Mouse (Mus musculus): ENCODE measurements around the gene Gsta4.
"Not testable (repeated sequence)": the region's sequence is repeated elsewhere in the genome, so short reads cannot be mapped to it uniquely, and the experiment has no call there.

Gsta4 gene

GRCm38 (mm10) chr9:78228122-78228521 is 45.5 kb downstream of the Gsta4 start:
- DNase-seq (ENCODE audit: inconsistent age in 2 of 2, low spot score in 1 of 2): no peak

- DNase-seq (ENCODE audit: inconsistent age in 2 of 2, low spot score in 1 of 2): peak; percentile 42 to 74
These were observed 47.1 kb downstream of the Gsta4 start for GRCm38 (mm10) chr9:78229658-78230057.

GRCm38 (mm10) chr9:78230461-78230860 is 47.9 kb downstream of the Gsta4 start, which contains the start of gene Gsta1:
Gsta1 (plus strand) TSS chr9:78230656.
- DNase-seq (ENCODE audit: inconsistent age in 2 of 2, low spot score in 1 of 2): not testable (repeated sequence)

- DNase-seq (ENCODE audit: inconsistent age in 2 of 2, low spot score in 1 of 2): not testable (repeated sequence)
These were observed 50.6 kb downstream of the Gsta4 start for GRCm38 (mm10) chr9:78233121-78233695.

- peak; percentile 17 to 78 for DNase-seq (ENCODE audit: inconsistent age in 2 of 2, low spot score in 1 of 2)
These were observed 73.3 kb downstream of the Gsta4 start for GRCm38 (mm10) chr9:78255683-78256470.

GRCm38 (mm10) chr9:78256914-78257313 is 74.3 kb downstream of the Gsta4 start, which contains the start of gene Gm3776:
Gm3776 (plus strand) TSS chr9:78257129.
- DNase-seq (ENCODE audit: inconsistent age in 2 of 2, low spot score in 1 of 2): peak in 1 of 2 experiments; percentile 35
